Mouse (Mus musculus) urinary bladder, postnatal 4 days (tissue): ENCODE results near the gene Pml.

Experiments used
- DNase-seq, 2 experiments: peaks; one replicate each; pipeline ENCODE4 v3.0.0; 2021 to 2022; ENCODE audit warnings: low spot score in 2 of 2

Pml gene

GRCm38 (mm10) chr9:58241780-58242485 is 7.7 kb downstream of the Pml start:
- no peak for DNase-seq

GRCm38 (mm10) chr9:58234502-58235015 is 15.0 kb downstream of the Pml start:
- no peak for DNase-seq

GRCm38 (mm10) chr9:58232374-58232773 is 17.2 kb downstream of the Pml start:
- DNase-seq, result no peak

- DNase-seq, result no peak
These were observed 17.8 kb downstream of the Pml start for GRCm38 (mm10) chr9:58231746-58232145.

- DNase-seq, result no peak
These were observed 20.7 kb downstream of the Pml start for GRCm38 (mm10) chr9:58228777-58229466.

- DNase-seq, result no peak
These were observed 23.4 kb downstream of the Pml start for GRCm38 (mm10) chr9:58225915-58226913.

- no peak for DNase-seq
These were observed 25.2 kb downstream of the Pml start for GRCm38 (mm10) chr9:58224356-58224755.

GRCm38 (mm10) chr9:58220218-58220903 is 29.2 kb downstream of the Pml start:
- DNase-seq, result no peak

GRCm38 (mm10) chr9:58218539-58218938 is 31.0 kb downstream of the Pml start:
- no peak for DNase-seq

GRCm38 (mm10) chr9:58216402-58216801 is 33.2 kb downstream of the Pml start:
- DNase-seq, result no peak

- no peak for DNase-seq
These were observed 34.9 kb downstream of the Pml start for GRCm38 (mm10) chr9:58214519-58215180.

GRCm38 (mm10) chr9:58213865-58214264 is 35.7 kb downstream of the Pml start:
- no peak for DNase-seq

- no peak for DNase-seq
These were observed 36.2 kb downstream of the Pml start for GRCm38 (mm10) chr9:58213377-58213776.

- DNase-seq, result no peak
These were observed 39.3 kb downstream of the Pml start for GRCm38 (mm10) chr9:58210304-58210627.

GRCm38 (mm10) chr9:58209462-58210303 is 39.9 kb downstream of the Pml start:
- no peak for DNase-seq

GRCm38 (mm10) chr9:58206013-58206412 is 43.6 kb downstream of the Pml start:
- DNase-seq, result no peak

- peak; percentile 84 to 95 for DNase-seq
These were observed 45.1 kb downstream of the Pml start for GRCm38 (mm10) chr9:58204448-58205000.

- DNase-seq, result peak; percentile 61 to 75
These were observed 45.8 kb downstream of the Pml start, which contains the start of the genes Islr and Islr2 for GRCm38 (mm10) chr9:58203516-58204447. Gene Islr, minus strand, starts transcription at chr9:58204306. Gene Islr2, minus strand, starts transcription at chr9:58204319.
